Comparison of ENCODE assay signal across 8 mouse cellular contexts in genomic region chr14:48120443-48120751, GRCm38 (mm10). TPM values are rescaled to one million over a fixed set of nuclear protein-coding genes. Genes with fewer than 3 reads are reported as not detected.
A peak's percentile ranks its signal among the peaks of the same experiment; 100 is the strongest.
DNase-seq lines count a peak whose midpoint lies in the region; ATAC-seq and TF ChIP-seq lines count a peak whose summit lies in the region.

No protein-coding gene starts in this region.

- H3K27ac ChIP-seq in liver, adult 2 months (replicated peaks; ENCODE audit: insufficient read depth, low read depth, low read length) = peak overlapping the region; percentile 75
- no peak overlapping the region for H3K27ac ChIP-seq in forebrain, embryonic 11.5 days (ENCODE audit: low read depth, low read length)
- H3K27ac ChIP-seq in limb, embryonic 11.5 days (replicated peaks; ENCODE audit: low read depth, low read length) = no peak overlapping the region; the same call in 1 of the 2 replicates
- peak overlapping the region; percentile 93 for H3K27ac ChIP-seq in neural tube, embryonic 13.5 days (replicated peaks)

- peaks cover 10% of the 10 kb centered on the region; the same call in 1 of the 2 replicates for H3K79me2 ChIP-seq in liver, adult 2 months (ENCODE audit: control insufficient read depth, insufficient read depth, low read length)

- H3K9ac ChIP-seq in liver, adult 2 months (ENCODE audit: low read depth, low read length) = peak overlapping the region; percentile 99
- H3K9ac ChIP-seq in forebrain, embryonic 11.5 days (ENCODE audit: low read length) = peak overlapping the region; percentile 85
- H3K9ac ChIP-seq in limb, embryonic 11.5 days (ENCODE audit: low read length) = peak overlapping the region; percentile 70; the same call in 1 of the 2 replicates
- peak overlapping the region; percentile 93 for H3K9ac ChIP-seq in neural tube, embryonic 13.5 days

- DNase-seq in liver, adult 2 months (ENCODE audit: extremely low read depth, low read depth, low spot score) = no peak
- no peak for DNase-seq in liver
- no peak for DNase-seq in forebrain, embryonic 11.5 days (ENCODE audit: low spot score)
- DNase-seq in limb, embryonic 11.5 days (ENCODE audit: low spot score) = no peak
- DNase-seq in right cerebral cortex, adult 18-20 months = no peak
- no peak for DNase-seq in right cerebral cortex, postnatal 14 days
- no peak for DNase-seq in thymus, postnatal 0 days (ENCODE audit: low spot score)

- no peaks in the 10 kb centered on the region for H3K36me3 ChIP-seq in liver, adult 2 months (ENCODE audit: control insufficient read depth, insufficient read depth, low read length)
- H3K36me3 ChIP-seq in forebrain, embryonic 11.5 days (ENCODE audit: control insufficient read depth, insufficient read depth, low read length) = no peaks in the 10 kb centered on the region
- H3K36me3 ChIP-seq in limb, embryonic 11.5 days (ENCODE audit: control insufficient read depth, insufficient read depth, low read length) = no peaks in the 10 kb centered on the region
- no peaks in the 10 kb centered on the region for H3K36me3 ChIP-seq in neural tube, embryonic 13.5 days

- no peak for ATAC-seq in forebrain, embryonic 11.5 days (replicated peaks; ENCODE audit: low FRiP score)
- ATAC-seq in limb, embryonic 11.5 days (ENCODE audit: insufficient number of reproducible peaks, low FRiP score, low TSS enrichment, low read depth) = peak; percentile 79; the same call in 1 of the 2 replicates
- ATAC-seq in neural tube, embryonic 13.5 days (ENCODE audit: low read depth) = no peak

- TF ChIP-seq CTCF in liver, adult 2 months (IDR thresholded peaks at IDR 0.05; ENCODE audit: low read depth, low read length) = no peak

- peak overlapping the region; percentile 88 for H3K4me2 ChIP-seq in forebrain, embryonic 11.5 days (ENCODE audit: low read depth, low read length, severe bottlenecking)
- peak overlapping the region; percentile 89 for H3K4me2 ChIP-seq in limb, embryonic 11.5 days (ENCODE audit: low read depth, severe bottlenecking)
- peak overlapping the region; percentile 91 for H3K4me2 ChIP-seq in neural tube, embryonic 13.5 days

- H3K27me3 ChIP-seq in liver, adult 2 months (ENCODE audit: control insufficient read depth, insufficient read depth, low read length) = no peaks in the 10 kb centered on the region
- H3K27me3 ChIP-seq in forebrain, embryonic 11.5 days (ENCODE audit: control insufficient read depth, insufficient read depth, low read length) = no peaks in the 10 kb centered on the region; the same call in 1 of the 2 replicates
- no peaks in the 10 kb centered on the region for H3K27me3 ChIP-seq in limb, embryonic 11.5 days (ENCODE audit: control insufficient read depth, insufficient read depth, low read length)
- no peaks in the 10 kb centered on the region for H3K27me3 ChIP-seq in neural tube, embryonic 13.5 days

- H3K4me3 ChIP-seq in liver, adult 2 months (ENCODE audit: insufficient read depth, low read depth, low read length) = peak overlapping the region; percentile 97
- peak overlapping the region; percentile 72 for H3K4me3 ChIP-seq in forebrain, embryonic 11.5 days (ENCODE audit: low read depth, low read length)
- H3K4me3 ChIP-seq in limb, embryonic 11.5 days (ENCODE audit: low read depth, low read length) = peak overlapping the region; percentile 63
- H3K4me3 ChIP-seq in neural tube, embryonic 13.5 days = peak overlapping the region; percentile 93

- under 1% methylated on average over 10 of the region's 10 CpGs for WGBS in liver, adult 2 months
- WGBS in forebrain, embryonic 11.5 days = 0% methylated on average over 10 of the region's 10 CpGs
- WGBS in limb, embryonic 11.5 days = 1% methylated on average over 6 of the region's 10 CpGs
- 0% methylated on average over 10 of the region's 10 CpGs for WGBS in neural tube, embryonic 13.5 days

- TF ChIP-seq POLR2A in liver, adult 2 months (IDR thresholded peaks at IDR 0.05; ENCODE audit: extremely low read depth, insufficient read depth, low read length) = no peak

- H3K9me3 ChIP-seq in forebrain, embryonic 11.5 days (ENCODE audit: control insufficient read depth, low read length) = no peaks in the 10 kb centered on the region
- no peaks in the 10 kb centered on the region for H3K9me3 ChIP-seq in limb, embryonic 11.5 days (ENCODE audit: control insufficient read depth, low read length)
- no peaks in the 10 kb centered on the region for H3K9me3 ChIP-seq in neural tube, embryonic 13.5 days

- H3K4me1 ChIP-seq in liver, adult 2 months (ENCODE audit: control insufficient read depth, insufficient read depth, low read length) = peaks cover 6% of the 10 kb centered on the region
- peaks cover 26% of the 10 kb centered on the region for H3K4me1 ChIP-seq in forebrain, embryonic 11.5 days (replicated peaks; ENCODE audit: control insufficient read depth, insufficient read depth, low read length)
- H3K4me1 ChIP-seq in limb, embryonic 11.5 days (ENCODE audit: control insufficient read depth, insufficient read depth, low read length) = peaks cover 16% of the 10 kb centered on the region
- peaks cover 59% of the 10 kb centered on the region for H3K4me1 ChIP-seq in neural tube, embryonic 13.5 days (replicated peaks)

RNA-seq across cellular contexts. Expression of gene Peli2, which starts 0.2 kb away (rescaled TPM):
- 14.7 and 16.8 TPM in 2 replicates for total RNA-seq in liver, adult 2 months (2014; rRNA removed)
- polyA plus RNA-seq in liver, adult 2 months (2012; rRNA removed) = 12.7 and 13.3 TPM in 2 replicates
- polyA plus RNA-seq in forebrain, embryonic 11.5 days (2014; fragmentation: Nextera tagmentation; extraction: Ambion mirVana) = 8.6 and 8.8 TPM in 2 replicates
- 8.9 and 10.6 TPM in 2 replicates for polyA plus RNA-seq in limb, embryonic 11.5 days (2014; fragmentation: Nextera tagmentation; extraction: Ambion mirVana)
- 10.8 and 12.8 TPM in 2 replicates for polyA plus RNA-seq in neural tube, embryonic 13.5 days (2015; fragmentation: Nextera tagmentation; extraction: Ambion mirVana)
- 1.0 and 2.2 TPM in 2 replicates for polyA plus RNA-seq in thymus, postnatal 0 days (2015; fragmentation: Nextera tagmentation; extraction: Ambion mirVana)

Comparison
In these comparisons a context has a peak if more than half of its experiments do, and no peak if none do; other contexts are left out.
1. H3K27ac ChIP-seq: peak in liver, adult 2 months (single experiment) and neural tube, embryonic 13.5 days (single experiment); none in forebrain, embryonic 11.5 days (single experiment) and limb, embryonic 11.5 days (single experiment).
2. Peak in every context shown above with its lines, with median percentiles within 50 percentile points of each other: H3K4me3 ChIP-seq, H3K9ac ChIP-seq and H3K4me2 ChIP-seq.